Mouse (Mus musculus) liver, embryonic 15.5 days (tissue): Measurements from ENCODE around the gene Sec61a2. TPM values are rescaled to one million over a fixed set of nuclear protein-coding genes. Genes with fewer than 3 reads are reported as not detected.

Experiments used
- ATAC-seq: fragments of 200-750 bp; cut with Nextera tagmentation; 2 replicates; pipeline ENCODE4 v1.8.0; 2017; ENCODE audit warnings: moderate number of reproducible peaks, mild to moderate bottlenecking, moderate library complexity; ENCODE audit not compliant: insufficient read depth
- H3K27ac ChIP-seq: fragments of 300-500 bp; sonication (generic); replicated peaks from 2 replicates; pipeline ENCODE4 v1.5.1; 2015; ENCODE audit warnings: mild to moderate bottlenecking, inconsistent platforms
- H3K27me3 ChIP-seq: fragments of 300-500 bp; sonication (generic); 2 replicates; pipeline ENCODE4 v1.6.1; 2015; ENCODE audit warnings: mild to moderate bottlenecking, inconsistent platforms
- H3K36me3 ChIP-seq: fragments of 300-500 bp; sonication (generic); replicated peaks from 2 replicates; pipeline ENCODE4 v1.6.1; 2015; ENCODE audit warnings: moderate library complexity, mild to moderate bottlenecking, inconsistent platforms
- H3K4me1 ChIP-seq: fragments of 300-500 bp; sonication (generic); replicated peaks from 2 replicates; pipeline ENCODE4 v1.6.1; 2015; ENCODE audit warnings: inconsistent platforms
- H3K4me2 ChIP-seq: fragments of 300-500 bp; sonication (generic); 2 replicates; pipeline ENCODE4 v1.6.1; 2015; ENCODE audit warnings: moderate library complexity, mild to moderate bottlenecking, inconsistent platforms
- H3K4me3 ChIP-seq: fragments of 300-500 bp; sonication (generic); replicated peaks from 2 replicates; pipeline ENCODE4 v1.5.1; 2015; ENCODE audit warnings: mild to moderate bottlenecking, inconsistent platforms
- H3K9ac ChIP-seq: fragments of 300-500 bp; sonication (generic); 2 replicates; pipeline ENCODE4 v1.6.1; 2015; ENCODE audit warnings: moderate library complexity, mild to moderate bottlenecking, inconsistent platforms
- H3K9me3 ChIP-seq: fragments of 300-500 bp; sonication (generic); replicated peaks from 2 replicates; pipeline ENCODE4 v1.6.1; 2016; ENCODE audit warnings: inconsistent platforms
- WGBS: fragments of 180-500 bp; shearing (Covaris S2); methylation state at CpG from one replicate; pipeline ENCODE4 v1.1.7; 2015; ENCODE audit warnings: mixed read lengths; ENCODE audit not compliant: insufficient replicate concordance; 5-methylcytosine and 5-hydroxymethylcytosine counted together
- polyA plus RNA-seq: library from polyadenylated mRNA; unstranded; fragments of >200 nt; fragmentation: Nextera tagmentation; extraction: Ambion mirVana; gene quantifications from 2 replicates; pipeline ENCODE4 v1.2.1, GENCODE M21; 2015

Sec61a2 gene
- polyA plus RNA-seq, 1 experiment from 2014 or later: 11.6 TPM

- Histone ChIP-seq H3K4me3 (no peak overlapping the region), H3K9ac (no peak overlapping the region), H3K27ac (no peak overlapping the region), H3K4me1 (no peaks in the 10 kb centered on the region), H3K36me3 (peaks cover 18% of the 10 kb centered on the region), H3K9me3 (no peaks in the 10 kb centered on the region), H3K4me2 (no peak overlapping the region), H3K27me3 (no peaks in the 10 kb centered on the region)
- 61% methylated on average over 18 of the region's 18 CpGs for WGBS
- ATAC-seq: no peak
Observed at GRCm38 (mm10) chr2:5930291-5931054, 35.2 kb upstream of the Sec61a2 start.

GRCm38 (mm10) chr2:5929793-5930192 lies 34.6 kb upstream of the Sec61a2 start:
- Histone ChIP-seq H3K27ac (no peak overlapping the region), H3K36me3 (peaks cover 18% of the 10 kb centered on the region), H3K27me3 (no peaks in the 10 kb centered on the region), H3K9me3 (no peaks in the 10 kb centered on the region), H3K4me2 (no peak overlapping the region), H3K4me3 (no peak overlapping the region), H3K9ac (no peak overlapping the region), H3K4me1 (no peaks in the 10 kb centered on the region)
- 76% methylated on average over 5 of the region's 5 CpGs for WGBS
- no peak for ATAC-seq

GRCm38 (mm10) chr2:5927481-5927880 lies 32.2 kb upstream of the Sec61a2 start:
- H3K9ac ChIP-seq: no peak overlapping the region
- H3K4me3 ChIP-seq: no peak overlapping the region
- peaks cover 18% of the 10 kb centered on the region for H3K36me3 ChIP-seq
- H3K27ac ChIP-seq: no peak overlapping the region
- H3K9me3 ChIP-seq: no peaks in the 10 kb centered on the region
- no peak for ATAC-seq
- WGBS: 86% methylated on average over 5 of the region's 5 CpGs
- no peak overlapping the region for H3K4me2 ChIP-seq
- H3K4me1 ChIP-seq: no peaks in the 10 kb centered on the region
- H3K27me3 ChIP-seq: no peaks in the 10 kb centered on the region

GRCm38 (mm10) chr2:5923786-5924185 lies 28.6 kb upstream of the Sec61a2 start:
- no peak overlapping the region for H3K9ac ChIP-seq
- 69% methylated on average over 9 of the region's 9 CpGs for WGBS
- no peak overlapping the region for H3K27ac ChIP-seq
- no peaks in the 10 kb centered on the region for H3K9me3 ChIP-seq
- H3K27me3 ChIP-seq: no peaks in the 10 kb centered on the region
- H3K4me3 ChIP-seq: no peak overlapping the region
- no peak for ATAC-seq
- no peaks in the 10 kb centered on the region for H3K4me1 ChIP-seq
- H3K36me3 ChIP-seq: peaks cover 16% of the 10 kb centered on the region
- H3K4me2 ChIP-seq: no peak overlapping the region

- Histone ChIP-seq H3K27me3 (no peaks in the 10 kb centered on the region), H3K27ac (no peak overlapping the region), H3K9me3 (no peaks in the 10 kb centered on the region), H3K4me3 (no peak overlapping the region), H3K4me2 (no peak overlapping the region), H3K4me1 (no peaks in the 10 kb centered on the region), H3K36me3 (peaks cover 10% of the 10 kb centered on the region), H3K9ac (no peak overlapping the region)
- 68% methylated on average over 6 of the region's 6 CpGs for WGBS
- no peak for ATAC-seq
Observed at GRCm38 (mm10) chr2:5922823-5923222, 27.6 kb upstream of the Sec61a2 start.

GRCm38 (mm10) chr2:5911282-5911965 lies 16.2 kb upstream of the Sec61a2 start:
- Histone ChIP-seq H3K4me1 (no peaks in the 10 kb centered on the region), H3K9me3 (no peaks in the 10 kb centered on the region), H3K36me3 (no peaks in the 10 kb centered on the region), H3K27ac (no peak overlapping the region), H3K9ac (no peak overlapping the region), H3K4me3 (no peak overlapping the region), H3K4me2 (no peak overlapping the region), H3K27me3 (no peaks in the 10 kb centered on the region)
- ATAC-seq: no peak
- WGBS: 71% methylated on average over 16 of the region's 16 CpGs

- Histone ChIP-seq H3K4me3 (no peak overlapping the region), H3K36me3 (peaks cover 8% of the 10 kb centered on the region; the same call in 1 of the 2 replicates), H3K4me2 (no peak overlapping the region), H3K27ac (no peak overlapping the region), H3K9me3 (no peaks in the 10 kb centered on the region), H3K27me3 (no peaks in the 10 kb centered on the region), H3K9ac (no peak overlapping the region), H3K4me1 (no peaks in the 10 kb centered on the region)
- ATAC-seq: no peak
- WGBS: 37% methylated on average over 3 of the region's 3 CpGs
Observed at GRCm38 (mm10) chr2:5906625-5907024, 11.4 kb upstream of the Sec61a2 start.

- no peaks in the 10 kb centered on the region for H3K9me3 ChIP-seq
- H3K27me3 ChIP-seq: no peaks in the 10 kb centered on the region
- H3K4me3 ChIP-seq: no peak overlapping the region
- peaks cover 8% of the 10 kb centered on the region; the same call in 1 of the 2 replicates for H3K36me3 ChIP-seq
- no peak overlapping the region for H3K9ac ChIP-seq
- no peaks in the 10 kb centered on the region for H3K4me1 ChIP-seq
- WGBS: 52% methylated on average over 5 of the region's 5 CpGs
- H3K4me2 ChIP-seq: no peak overlapping the region
- no peak overlapping the region for H3K27ac ChIP-seq
- no peak for ATAC-seq
Observed at GRCm38 (mm10) chr2:5906092-5906491, 10.9 kb upstream of the Sec61a2 start.

- H3K4me1 ChIP-seq: peaks cover 4% of the 10 kb centered on the region
- no peak for ATAC-seq
- H3K4me3 ChIP-seq: no peak overlapping the region
- 56% methylated on average over 5 of the region's 5 CpGs for WGBS
- H3K4me2 ChIP-seq: no peak overlapping the region
- no peak overlapping the region for H3K9ac ChIP-seq
- no peaks in the 10 kb centered on the region for H3K27me3 ChIP-seq
- H3K27ac ChIP-seq: no peak overlapping the region
- H3K36me3 ChIP-seq: peaks cover 8% of the 10 kb centered on the region; the same call in 1 of the 2 replicates
- no peaks in the 10 kb centered on the region for H3K9me3 ChIP-seq
Observed at GRCm38 (mm10) chr2:5900145-5900544, 4.9 kb upstream of the Sec61a2 start.

- Histone ChIP-seq H3K9ac (peak overlapping the region; percentile 83), H3K27ac (peak overlapping the region; percentile 85), H3K4me3 (peak overlapping the region; percentile 80), H3K4me1 (peaks cover 28% of the 10 kb centered on the region), H3K36me3 (peaks cover 17% of the 10 kb centered on the region), H3K4me2 (peak overlapping the region; percentile 97), H3K9me3 (no peaks in the 10 kb centered on the region), H3K27me3 (no peaks in the 10 kb centered on the region)
- 41% methylated on average over 11 of the region's 11 CpGs for WGBS
- ATAC-seq: no peak
Observed at GRCm38 (mm10) chr2:5894296-5894695, 936 bp downstream of the Sec61a2 start.

- 60% methylated on average over 2 of the region's 2 CpGs for WGBS
Observed at GRCm38 (mm10) chr2:5889412-5889811, 5.8 kb downstream of the Sec61a2 start.

More at GRCm38 (mm10) chr2:5889412-5889811, 5.8 kb downstream of the Sec61a2 start:
- Histone ChIP-seq H3K9me3 (no peaks in the 10 kb centered on the region), H3K36me3 (peaks cover 50% of the 10 kb centered on the region), H3K9ac (no peak overlapping the region), H3K4me1 (peaks cover 22% of the 10 kb centered on the region), H3K4me2 (no peak overlapping the region), H3K27ac (no peak overlapping the region), H3K27me3 (no peaks in the 10 kb centered on the region), H3K4me3 (no peak overlapping the region)
- ATAC-seq: no peak
